Mouse (Mus musculus): ENCODE measurements around the gene Kif5c.
A peak's percentile ranks its signal among the peaks of the same experiment; 100 is the strongest.

Gene Kif5c

GRCm38 (mm10) chr2:49618829-49619718 is at the start of gene Kif5c:
Gene Kif5c (plus strand): TSS chr2:49619298.
- peak; percentile 90 for DNase-seq

- DNase-seq = no peak
Observed at GRCm38 (mm10) chr2:49569862-49570777, 49.0 kb upstream of the Kif5c start.

- DNase-seq = no peak
Observed at GRCm38 (mm10) chr2:49570778-49571101, 48.4 kb upstream of the Kif5c start.

GRCm38 (mm10) chr2:49571159-49571920 is 47.8 kb upstream of the Kif5c start:
- no peak for DNase-seq

GRCm38 (mm10) chr2:49572111-49572642 is 46.9 kb upstream of the Kif5c start:
- no peak for DNase-seq

GRCm38 (mm10) chr2:49572684-49573083 is 46.4 kb upstream of the Kif5c start:
- DNase-seq = no peak

GRCm38 (mm10) chr2:49573282-49573681 is 45.8 kb upstream of the Kif5c start:
- no peak for DNase-seq

GRCm38 (mm10) chr2:49580585-49580984 is 38.5 kb upstream of the Kif5c start:
- no peak for DNase-seq

GRCm38 (mm10) chr2:49582546-49582945 is 36.6 kb upstream of the Kif5c start:
- DNase-seq = no peak

GRCm38 (mm10) chr2:49583311-49583710 is 35.8 kb upstream of the Kif5c start:
- no peak for DNase-seq

- no peak for DNase-seq
Observed at GRCm38 (mm10) chr2:49590450-49590849, 28.6 kb upstream of the Kif5c start.

- no peak for DNase-seq
Observed at GRCm38 (mm10) chr2:49592926-49593325, 26.2 kb upstream of the Kif5c start.

GRCm38 (mm10) chr2:49594886-49595285 is 24.2 kb upstream of the Kif5c start:
- no peak for DNase-seq

GRCm38 (mm10) chr2:49596318-49596717 is 22.8 kb upstream of the Kif5c start:
- DNase-seq = no peak

GRCm38 (mm10) chr2:49600021-49600681 is 18.9 kb upstream of the Kif5c start:
- no peak for DNase-seq

- DNase-seq = no peak
Observed at GRCm38 (mm10) chr2:49602791-49603349, 16.2 kb upstream of the Kif5c start.

- DNase-seq = no peak
Observed at GRCm38 (mm10) chr2:49609611-49610010, 9.5 kb upstream of the Kif5c start.

GRCm38 (mm10) chr2:49616765-49617164 is 2.3 kb upstream of the Kif5c start:
- no peak for DNase-seq

- DNase-seq = peak; percentile 7
Observed at GRCm38 (mm10) chr2:49619719-49620522, 823 bp downstream of the Kif5c start.

GRCm38 (mm10) chr2:49620626-49621117 is 1.6 kb downstream of the Kif5c start:
- no peak for DNase-seq

GRCm38 (mm10) chr2:49621234-49621633 is 2.1 kb downstream of the Kif5c start:
- DNase-seq = no peak

All from thymus, postnatal 25 days (tissue).